Mouse (Mus musculus) MEL-GATA-1-ER (cell line): ENCODE results near the gene Lgals1.
A peak's percentile ranks its signal among the peaks of the same experiment; 100 is the strongest.
"Not testable (repeated sequence)": the region's sequence is repeated elsewhere in the genome, so short reads cannot be mapped to it uniquely, and the experiment has no call there.

ENCODE experiments used
- DNase-seq: peaks from one replicate; pipeline ENCODE4 v3.0.0-alpha.2; 2012; ENCODE audit warnings: low read depth; ENCODE audit errors: extremely low read depth

The Lgals1 gene

GRCm38 (mm10) chr15:78926021-78926919 is at the start of gene Lgals1:
Gene Lgals1, plus strand, starts transcription at chr15:78926725.
- DNase-seq = peak; percentile 81

- peak; percentile 93 for DNase-seq
Measured at GRCm38 (mm10) chr15:78876991-78877809, 49.3 kb upstream of the Lgals1 start, which contains the start of gene Gga1. Gene Gga1, plus strand, starts transcription at chr15:78877190.

GRCm38 (mm10) chr15:78877810-78878390 is 48.6 kb upstream of the Lgals1 start:
- DNase-seq = no peak

GRCm38 (mm10) chr15:78878792-78879516 is 47.6 kb upstream of the Lgals1 start:
- DNase-seq = not testable (repeated sequence)

GRCm38 (mm10) chr15:78880432-78880831 is 46.1 kb upstream of the Lgals1 start:
- DNase-seq = no peak

- DNase-seq = no peak
Measured at GRCm38 (mm10) chr15:78881828-78882227, 44.7 kb upstream of the Lgals1 start.

GRCm38 (mm10) chr15:78889401-78889853 is 37.1 kb upstream of the Lgals1 start:
- DNase-seq = no peak

- no peak for DNase-seq
Measured at GRCm38 (mm10) chr15:78892440-78892839, 34.1 kb upstream of the Lgals1 start.

- no peak for DNase-seq
Measured at GRCm38 (mm10) chr15:78894726-78895125, 31.8 kb upstream of the Lgals1 start.

GRCm38 (mm10) chr15:78895741-78896140 is 30.8 kb upstream of the Lgals1 start:
- DNase-seq = no peak

GRCm38 (mm10) chr15:78896149-78896548 is 30.4 kb upstream of the Lgals1 start:
- no peak for DNase-seq

GRCm38 (mm10) chr15:78897488-78897887 is 29.0 kb upstream of the Lgals1 start:
- no peak for DNase-seq

GRCm38 (mm10) chr15:78898507-78899001 is 28.0 kb upstream of the Lgals1 start:
- DNase-seq = no peak

GRCm38 (mm10) chr15:78899409-78899739 is 27.2 kb upstream of the Lgals1 start, which contains the start of gene Gm49510:
Gene Gm49510, plus strand, starts transcription at chr15:78899667.
- no peak for DNase-seq

GRCm38 (mm10) chr15:78899740-78900584 is 26.6 kb upstream of the Lgals1 start, which contains the start of gene Sh3bp1:
Gene Sh3bp1, plus strand, starts transcription at chr15:78899768.
- no peak for DNase-seq

- no peak for DNase-seq
Measured at GRCm38 (mm10) chr15:78900585-78901421, 25.7 kb upstream of the Lgals1 start.

GRCm38 (mm10) chr15:78901422-78901789 is 25.1 kb upstream of the Lgals1 start:
- no peak for DNase-seq

GRCm38 (mm10) chr15:78903243-78903642 is 23.3 kb upstream of the Lgals1 start:
- no peak for DNase-seq

GRCm38 (mm10) chr15:78908399-78908798 is 18.1 kb upstream of the Lgals1 start:
- no peak for DNase-seq
